Mouse (Mus musculus): ENCODE measurements around the gene Pced1b.

DNA sequence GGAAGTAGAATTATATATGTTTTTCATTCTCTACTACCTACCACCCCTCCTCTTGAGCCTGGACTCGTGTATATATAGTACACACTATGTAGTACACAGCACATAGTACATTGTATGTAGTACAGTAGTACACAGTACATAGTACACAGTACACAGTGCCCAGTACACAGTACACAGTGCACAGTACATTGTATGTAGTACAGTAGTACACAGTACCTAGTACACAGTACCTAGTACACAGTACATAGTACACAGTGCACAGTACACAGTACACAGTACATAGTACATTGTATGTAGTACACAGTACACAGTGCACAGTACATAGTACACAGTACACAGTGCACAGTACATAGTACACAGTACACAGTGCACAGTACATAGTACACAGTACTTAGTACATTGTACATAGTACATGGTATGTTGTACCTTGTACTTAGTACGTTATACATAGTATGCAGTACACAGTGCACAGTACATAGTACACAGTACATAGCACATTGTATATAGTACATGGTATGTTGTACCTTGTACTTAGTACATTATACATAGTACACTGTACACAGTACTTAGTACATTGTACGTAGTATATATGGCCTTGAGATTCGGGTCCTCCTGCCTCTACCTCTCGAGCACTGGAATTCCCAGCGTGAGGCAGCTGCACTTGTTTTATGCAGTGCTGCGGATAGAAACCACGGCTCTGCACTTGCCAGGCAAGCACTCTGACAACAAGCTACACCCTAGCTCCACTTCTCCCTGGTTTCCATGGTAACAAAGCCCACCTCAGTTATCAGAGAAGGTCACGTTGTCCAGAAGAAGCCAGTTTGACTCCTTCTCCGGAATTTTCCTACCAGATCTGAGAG, 35.0 kb downstream of the Pced1b start:
- no peak for TF ChIP-seq CTCF (IDR thresholded peaks at IDR 0.05; ENCODE audit: low read depth, low read length)
- TF ChIP-seq GATA1 (IDR thresholded peaks at IDR 0.05; ENCODE audit: borderline replicate concordance, low read length): no peak
- TF ChIP-seq TAL1 (conservative IDR thresholded peaks at IDR 0.05; ENCODE audit: low read depth, low read length): no peak
- no peak for TF ChIP-seq GATA2 (IDR thresholded peaks at IDR 0.05; ENCODE audit: borderline replicate concordance, low read depth, low read length)
- TF ChIP-seq POLR2AphosphoS5 (IDR thresholded peaks at IDR 0.05; ENCODE audit: insufficient replicate concordance, low read depth, low read length): no peak

All from G1E (cell line).